Mouse (Mus musculus) WW6 (cell line): ENCODE data around the gene Jsrp1.
"Not testable (repeated sequence)": the region's sequence is repeated elsewhere in the genome, so short reads cannot be mapped to it uniquely, and the experiment has no call there.

Experiments
- DNase-seq: peaks from one replicate; pipeline ENCODE4 v3.0.0-alpha.2; 2013; ENCODE audit warnings: low read depth, low spot score

Gene Jsrp1

GRCm38 (mm10) chr10:80832818-80833217, 19.5 kb upstream of the Jsrp1 start:
- no peak for DNase-seq

- DNase-seq = peak; percentile 80
These were observed 17.8 kb upstream of the Jsrp1 start for GRCm38 (mm10) chr10:80831136-80831535.

- no peak for DNase-seq
These were observed 16.3 kb upstream of the Jsrp1 start for GRCm38 (mm10) chr10:80829359-80830278.

GRCm38 (mm10) chr10:80828587-80828986, 15.3 kb upstream of the Jsrp1 start:
- DNase-seq = not testable (repeated sequence)

GRCm38 (mm10) chr10:80827870-80828420, 14.6 kb upstream of the Jsrp1 start:
- DNase-seq = no peak

GRCm38 (mm10) chr10:80827063-80827869, 14.0 kb upstream of the Jsrp1 start:
- DNase-seq = no peak

GRCm38 (mm10) chr10:80826151-80827062, 13.1 kb upstream of the Jsrp1 start, which contains the start of gene Oaz1:
Oaz1 (plus strand) TSS chr10:80826656.
- DNase-seq = peak; percentile 98

- DNase-seq = no peak
These were observed 11.5 kb upstream of the Jsrp1 start for GRCm38 (mm10) chr10:80824827-80825226.

GRCm38 (mm10) chr10:80823847-80824643, 10.7 kb upstream of the Jsrp1 start:
- DNase-seq = no peak

- no peak for DNase-seq
These were observed 10.0 kb upstream of the Jsrp1 start for GRCm38 (mm10) chr10:80823316-80823715.

GRCm38 (mm10) chr10:80822528-80822927, 9.2 kb upstream of the Jsrp1 start:
- DNase-seq = no peak

- DNase-seq = no peak
These were observed 8.7 kb upstream of the Jsrp1 start for GRCm38 (mm10) chr10:80821991-80822390.

GRCm38 (mm10) chr10:80819406-80819805, 6.1 kb upstream of the Jsrp1 start:
- no peak for DNase-seq

- DNase-seq = no peak
These were observed 5.4 kb upstream of the Jsrp1 start for GRCm38 (mm10) chr10:80818599-80819281.

GRCm38 (mm10) chr10:80817955-80818354, 4.7 kb upstream of the Jsrp1 start:
- not testable (repeated sequence) for DNase-seq

- no peak for DNase-seq
These were observed 3.9 kb upstream of the Jsrp1 start for GRCm38 (mm10) chr10:80817164-80817563.

- DNase-seq = not testable (repeated sequence)
These were observed 3.0 kb upstream of the Jsrp1 start for GRCm38 (mm10) chr10:80816303-80816702.

GRCm38 (mm10) chr10:80814800-80815199, 1.5 kb upstream of the Jsrp1 start:
- DNase-seq = no peak

- no peak for DNase-seq
These were observed 782 bp downstream of the Jsrp1 start for GRCm38 (mm10) chr10:80812391-80813041.
